Mouse (Mus musculus) heart, adult 2 months (tissue): ENCODE data around the gene Mgat5. TPM values are rescaled to one million over a fixed set of nuclear protein-coding genes. Genes with fewer than 3 reads are reported as not detected.

Experiments
- DNase-seq, 2 experiments: peaks; one replicate each; pipeline ENCODE4 v3.0.0; 2021
- H3K27ac ChIP-seq: fragments of 200-600 bp; 2 replicates; pipeline ENCODE4 v1.8.1; 2022
- H3K27me3 ChIP-seq: fragments of 200-500 bp; 2 replicates; pipeline ENCODE4 v1.6.1; 2012; ENCODE audit warnings: mild to moderate bottlenecking, low read length, inconsistent platforms, mixed read lengths; ENCODE audit not compliant: control insufficient read depth, insufficient read depth
- H3K36me3 ChIP-seq: fragments of 200-500 bp; 2 replicates; pipeline ENCODE4 v1.6.1; 2012; ENCODE audit warnings: low read length, inconsistent platforms; ENCODE audit not compliant: control insufficient read depth, insufficient read depth
- H3K4me1 ChIP-seq: fragments of 200-500 bp; 2 replicates; pipeline ENCODE4 v1.6.1; 2011; ENCODE audit warnings: low read length; ENCODE audit not compliant: control insufficient read depth, insufficient read depth
- H3K4me3 ChIP-seq: fragments of 200-600 bp; 2 replicates; pipeline ENCODE4 v1.8.1; 2022
- H3K79me2 ChIP-seq: fragments of 200-500 bp; replicated peaks from 2 replicates; pipeline ENCODE4 v1.6.1; 2012; ENCODE audit warnings: mild to moderate bottlenecking, inconsistent platforms, low read length, moderate library complexity, mixed read lengths; ENCODE audit not compliant: control insufficient read depth, insufficient read depth
- H3K9ac ChIP-seq: fragments of 200-500 bp; 2 replicates; pipeline ENCODE4 v1.6.1; 2012; ENCODE audit warnings: low read depth, mild to moderate bottlenecking, control low read depth, inconsistent platforms, low read length, mixed read lengths
- CTCF ChIP-seq: fragments of 200-600 bp; IDR thresholded peaks from 2 replicates; pipeline ENCODE4 v1.8.1; 2022; ENCODE audit warnings: antibody characterized with exemption, mild to moderate bottlenecking, moderate library complexity
- EP300 ChIP-seq: fragments of 200-500 bp; IDR thresholded peaks from 2 replicates; pipeline ENCODE4 v1.6.1; 2011; ENCODE audit warnings: low read depth, low read length, control low read depth; ENCODE audit not compliant: insufficient read depth
- POLR2A ChIP-seq: fragments of 200-500 bp; IDR thresholded peaks from 2 replicates; pipeline ENCODE4 v1.6.1; 2011; ENCODE audit warnings: mild to moderate bottlenecking, low read depth, low read length, control low read depth; ENCODE audit not compliant: insufficient read depth
- WGBS: fragments of 180-500 bp; shearing (Covaris S2); methylation state at CpG from one replicate; pipeline ENCODE4 v1.1.7; 2018; 5-methylcytosine and 5-hydroxymethylcytosine counted together
- intact Hi-C: fragments of 180-260 bp; cut with DNase I; formaldehyde crosslinking; loops from one replicate; pipeline ENCODE4 v1.15.1; 2025
- polyA plus RNA-seq: library from polyadenylated mRNA; depleted of rRNA; stranded (reverse); fragments of >200 nt; gene quantifications from 2 replicates; pipeline ENCODE4 v1.2.3, GENCODE M21; 2012
- total RNA-seq, 2 experiments: library from RNA; stranded (reverse); gene quantifications; 2 replicates each; pipeline ENCODE4 v1.2.3; 2021

Gene Mgat5
- total and polyA plus RNA-seq, 3 experiments: 5.6 to 16.7 (median 13.6) TPM

DNA sequence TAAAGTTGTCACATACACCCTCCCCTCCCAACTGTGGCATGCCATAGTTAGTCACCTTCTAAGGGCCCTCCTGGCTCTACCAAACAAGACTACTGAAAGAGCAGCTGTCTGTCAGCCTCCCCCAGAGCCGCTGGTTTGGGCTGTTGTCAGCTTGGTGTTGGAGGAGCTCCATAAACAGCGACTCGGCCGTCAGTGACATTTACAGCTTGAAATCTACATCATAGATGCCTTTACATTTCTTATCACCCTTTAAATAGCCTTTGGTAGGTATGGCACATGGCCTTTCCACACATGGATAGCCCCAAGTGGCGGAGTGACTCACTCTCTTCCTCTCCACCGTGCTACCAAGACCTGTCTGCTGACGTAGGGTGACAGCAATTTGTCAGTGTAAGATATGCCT lies 46.9 kb downstream of the Mgat5 start:
- intact Hi-C loops: no loop called here
- TF ChIP-seq EP300 (no peak), CTCF (no peak), POLR2A (no peak)
- H3K9ac ChIP-seq: no peak overlapping the region
- H3K4me3 ChIP-seq: no peak overlapping the region
- H3K4me1 ChIP-seq: no peaks in the 10 kb centered on the region
- H3K79me2 ChIP-seq: 0 out of 2 replicates have a peak, but pooled peaks cover 2% of the 10 kb centered on the region
- H3K27ac ChIP-seq: no peak overlapping the region
- H3K36me3 ChIP-seq: no peaks in the 10 kb centered on the region; the same call in 1 of the 2 replicates
- no peak for DNase-seq
- WGBS: 69% methylated on average over 7 of the region's 7 CpGs
- H3K27me3 ChIP-seq: no peaks in the 10 kb centered on the region

GRCm38 (mm10) chr1:127257005-127257404 lies 52.2 kb downstream of the Mgat5 start:
- DNase-seq: no peak
- H3K4me3 ChIP-seq: no peak overlapping the region
- no peaks in the 10 kb centered on the region for H3K79me2 ChIP-seq
- no peaks in the 10 kb centered on the region; the same call in none of the 2 replicates for H3K4me1 ChIP-seq
- intact Hi-C loops: loop anchor here (5.0 kb wide), 1 partner anchor 55 kb away; no protein-coding TSS in a partner anchor
- H3K36me3 ChIP-seq: no peaks in the 10 kb centered on the region
- no peak overlapping the region for H3K27ac ChIP-seq
- 55% methylated on average over 8 of the region's 8 CpGs for WGBS
- H3K27me3 ChIP-seq: no peaks in the 10 kb centered on the region
- TF ChIP-seq POLR2A: no peak
- TF ChIP-seq CTCF: no peak
- H3K9ac ChIP-seq: no peak overlapping the region

DNA sequence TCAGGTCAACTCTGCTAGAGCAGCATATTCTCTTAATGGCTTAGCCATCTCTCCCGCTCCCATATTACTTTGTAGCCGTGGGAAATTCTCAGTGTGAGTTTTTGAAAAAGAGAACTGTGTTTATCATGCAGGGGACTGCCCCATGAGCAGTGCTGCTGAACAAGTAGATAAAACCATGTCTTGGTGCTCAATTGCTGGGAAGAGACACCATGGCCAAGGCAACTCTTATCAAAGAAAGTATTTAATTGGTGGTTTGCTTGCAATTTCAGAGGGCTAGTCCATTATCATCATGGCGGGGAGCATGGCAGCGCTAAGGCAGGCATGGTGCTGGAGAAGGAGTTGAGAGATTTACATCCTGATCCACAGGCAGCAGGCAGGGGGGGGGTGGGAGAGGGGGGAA lies 54.9 kb downstream of the Mgat5 start:
- no peak overlapping the region for H3K9ac ChIP-seq
- DNase-seq: no peak
- H3K27me3 ChIP-seq: no peaks in the 10 kb centered on the region
- WGBS: 97% methylated on average over 4 of the region's 4 CpGs
- no peak overlapping the region for H3K4me3 ChIP-seq
- intact Hi-C loops: loop anchor here (5.0 kb wide), 1 partner anchor 57 kb away; no protein-coding TSS in a partner anchor
- TF ChIP-seq CTCF (no peak), POLR2A (no peak)
- no peak overlapping the region for H3K27ac ChIP-seq
- H3K79me2 ChIP-seq: 0 out of 2 replicates have a peak, but pooled peaks cover 1% of the 10 kb centered on the region
- H3K36me3 ChIP-seq: no peaks in the 10 kb centered on the region
- H3K4me1 ChIP-seq: no peaks in the 10 kb centered on the region; the same call in none of the 2 replicates

DNA sequence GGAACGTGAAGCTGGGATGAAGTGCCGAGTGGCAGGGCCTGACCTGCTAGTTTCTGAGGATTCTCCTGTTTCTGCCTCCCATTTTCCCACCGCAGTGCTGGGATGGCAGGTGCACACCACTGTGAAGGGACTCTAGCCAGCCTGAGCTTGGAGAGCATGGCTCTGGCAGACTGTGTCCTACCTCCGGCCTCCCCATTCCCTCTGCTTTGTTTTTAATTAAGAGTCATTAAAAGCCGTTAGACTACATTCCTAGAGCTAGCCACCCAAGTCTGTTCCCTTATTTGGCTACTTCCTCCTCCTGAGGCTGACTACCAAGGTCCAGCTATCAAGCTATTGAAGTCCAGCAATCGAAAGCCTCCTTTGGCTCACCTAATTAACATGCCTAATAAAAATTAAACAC lies 56.2 kb downstream of the Mgat5 start:
- Histone ChIP-seq H3K79me2 (0 out of 2 replicates have a peak, but pooled peaks cover 1% of the 10 kb centered on the region), H3K36me3 (no peaks in the 10 kb centered on the region), H3K27ac (no peak overlapping the region), H3K9ac (no peak overlapping the region), H3K4me1 (no peaks in the 10 kb centered on the region; the same call in none of the 2 replicates), H3K27me3 (no peaks in the 10 kb centered on the region), H3K4me3 (no peak overlapping the region)
- intact Hi-C loops: no loop called here
- 64% methylated on average over 6 of the region's 6 CpGs for WGBS
- TF ChIP-seq CTCF (no peak), EP300 (no peak), POLR2A (no peak)
- no peak for DNase-seq

DNA sequence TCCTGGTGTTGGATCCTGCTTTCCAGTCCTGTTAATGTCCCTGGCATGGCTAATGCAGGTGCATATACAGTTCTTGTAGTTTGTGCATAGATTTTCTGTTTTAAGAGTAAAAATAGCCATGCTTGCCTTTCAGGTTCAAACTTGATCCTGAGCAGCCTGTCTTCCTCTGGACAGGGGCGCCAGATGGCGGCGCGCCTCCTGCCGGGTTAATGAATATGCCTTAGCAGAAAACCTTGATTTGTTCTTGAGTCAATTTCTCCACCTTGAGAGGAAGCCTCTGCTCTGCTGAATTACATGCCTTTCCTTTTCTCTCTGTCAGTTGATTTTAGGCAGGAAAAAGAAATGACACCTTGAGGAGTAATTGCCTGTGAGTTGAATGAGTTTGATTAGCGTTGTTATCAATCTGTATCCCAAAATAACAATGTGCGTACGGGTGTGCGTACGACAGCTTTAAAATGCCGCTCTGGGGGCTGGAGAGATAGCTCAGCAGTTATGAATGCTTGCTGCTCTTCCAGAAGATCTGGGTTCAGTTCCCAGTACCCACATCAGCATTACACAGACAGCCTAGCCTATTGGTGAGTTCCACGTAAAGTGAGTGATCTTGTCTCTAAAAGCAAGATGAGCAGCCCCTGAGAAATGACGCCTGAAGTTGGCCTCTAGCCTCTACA lies 57.5 kb downstream of the Mgat5 start:
- H3K27me3 ChIP-seq: no peaks in the 10 kb centered on the region
- H3K4me1 ChIP-seq: no peaks in the 10 kb centered on the region; the same call in 1 of the 2 replicates
- H3K9ac ChIP-seq: no peak overlapping the region
- H3K79me2 ChIP-seq: 0 out of 2 replicates have a peak, but pooled peaks cover 1% of the 10 kb centered on the region
- no peak overlapping the region for H3K27ac ChIP-seq
- intact Hi-C loops: no loop called here
- TF ChIP-seq EP300 (no peak), CTCF (peak; percentile 32), POLR2A (no peak)
- H3K4me3 ChIP-seq: no peak overlapping the region
- no peaks in the 10 kb centered on the region for H3K36me3 ChIP-seq
- DNase-seq: no peak
- 52% methylated on average over 13 of the region's 13 CpGs for WGBS

- no peak for DNase-seq
- intact Hi-C loops: no loop called here
- no peak for TF ChIP-seq EP300
- H3K36me3 ChIP-seq: peaks cover 2% of the 10 kb centered on the region
- no peak overlapping the region for H3K27ac ChIP-seq
- H3K4me1 ChIP-seq: peaks cover 2% of the 10 kb centered on the region
- H3K27me3 ChIP-seq: no peaks in the 10 kb centered on the region
- WGBS: 92% methylated on average over 5 of the region's 5 CpGs
- 0 out of 2 replicates have a peak, but pooled peaks cover 3% of the 10 kb centered on the region for H3K79me2 ChIP-seq
- no peak overlapping the region for H3K9ac ChIP-seq
- no peak overlapping the region for H3K4me3 ChIP-seq
Observed at GRCm38 (mm10) chr1:127267985-127268384, 63.2 kb downstream of the Mgat5 start.
